Mouse (Mus musculus) neutrophil, adult 83 days (primary cell): ENCODE data around the gene Spata21. TPM values are rescaled to one million over a fixed set of nuclear protein-coding genes. Genes with fewer than 3 reads are reported as not detected.

Source experiments
- total RNA-seq, 2 experiments: library from RNA; stranded (reverse); gene quantifications; one replicate each; pipeline ENCODE4 v1.2.4; 2023

Spata21 gene
- not detected for total RNA-seq

GRCm38 (mm10) chr4:141088033-141088432 is at the start of gene Spata21:
TSS of gene Spata21 (plus strand) at chr4:141088333.

GRCm38 (mm10) chr4:141060426-141061301 is 27.5 kb upstream of the Spata21 start, which contains the start of gene Crocc:
TSS of gene Crocc (minus strand) at chr4:141060550.

GRCm38 (mm10) chr4:141077681-141078509 is 10.2 kb upstream of the Spata21 start, which contains the start of gene Necap2:
TSS of gene Necap2 (minus strand) at chr4:141078357.

GRCm38 (mm10) chr4:141139116-141139970 is 51.2 kb downstream of the Spata21 start, which contains the start of gene Szrd1:
TSS of gene Szrd1 (minus strand) at chr4:141139775.

GRCm38 (mm10) chr4:141147112-141148008 is 59.2 kb downstream of the Spata21 start, which contains the start of gene Fbxo42:
TSS of gene Fbxo42 (plus strand) at chr4:141147913.

Other genes starting within 250 kb of the Spata21 start
- not detected for gene Padi1, start 242.6 kb upstream of the Spata21 start, total RNA-seq
- gene Padi2, start 182.0 kb upstream of the Spata21 start, total RNA-seq, result 10 to 100 TPM; 36.6 to 40.3 TPM
- 10 to 100 TPM; 85.3 to 91.5 TPM for gene Sdhb, start 127.1 kb upstream of the Spata21 start, total RNA-seq
- 10 to 100 TPM; 46.0 to 47.3 TPM for gene Atp13a2, start 101.5 kb upstream of the Spata21 start, total RNA-seq
- gene Mfap2, start 77.9 kb upstream of the Spata21 start, total RNA-seq, result not detected
- gene Crocc, start 27.8 kb upstream of the Spata21 start, total RNA-seq, result 1 to 10 TPM; 6.6 to 8.0 TPM
- 10 to 100 TPM; 83.8 to 90.1 TPM for gene Necap2, start 10.0 kb upstream of the Spata21 start, total RNA-seq
- gene Szrd1, start 51.4 kb downstream of the Spata21 start, total RNA-seq, result 10 to 100 TPM; 71.7 to 80.8 TPM
- 10 to 100 TPM; 19.1 to 25.2 TPM for gene Fbxo42, start 59.6 kb downstream of the Spata21 start, total RNA-seq
- gene Rsg1, start 125.6 kb downstream of the Spata21 start, total RNA-seq, result 1 to 10 TPM; 1.4 to 3.7 TPM
- not detected for gene Arhgef19, start 151.2 kb downstream of the Spata21 start, total RNA-seq
- gene Epha2, start 212.9 kb downstream of the Spata21 start, total RNA-seq, result 1 to 10 TPM in 1 of 2 experiments, under 1 TPM in 1; 0.99 to 1.4 TPM